Mouse (Mus musculus): Measurements from ENCODE around the gene B4galnt1. TPM values are rescaled to one million over a fixed set of nuclear protein-coding genes. Genes with fewer than 3 reads are reported as not detected.

B4galnt1 gene
- polyA plus RNA-seq, 1 experiment, result 81.2 TPM

GRCm38 (mm10) chr10:127165654-127166403, 804 bp downstream of the B4galnt1 start:
- H3K4me3 ChIP-seq (replicated peaks; ENCODE audit: extremely low read depth, low read depth, low read length), result peak overlapping the region; percentile 75
- peaks cover 5% of the 10 kb centered on the region; the same call in 1 of the 2 replicates for H3K4me1 ChIP-seq (ENCODE audit: control insufficient read depth, insufficient read depth, low read length)
- DNase-seq, result peak; percentile 70
- under 1% methylated on average over 56 of the region's 56 CpGs for WGBS
- TF ChIP-seq POLR2A (IDR thresholded peaks at IDR 0.05; ENCODE audit: borderline replicate concordance, extremely low read depth, low read depth, low read length), result peak; percentile 28; the same call in 1 of the 2 replicates
- TF ChIP-seq CTCF (IDR thresholded peaks at IDR 0.05; ENCODE audit: insufficient read depth, low read length), result no peak

- no peak for TF ChIP-seq CTCF (IDR thresholded peaks at IDR 0.05; ENCODE audit: insufficient read depth, low read length)
- TF ChIP-seq POLR2A (IDR thresholded peaks at IDR 0.05; ENCODE audit: borderline replicate concordance, extremely low read depth, low read depth, low read length), result no peak
- 10% methylated on average over 11 of the region's 11 CpGs for WGBS
- peak overlapping the region; percentile 75 for H3K4me3 ChIP-seq (replicated peaks; ENCODE audit: extremely low read depth, low read depth, low read length)
- peaks cover 9% of the 10 kb centered on the region; the same call in 1 of the 2 replicates for H3K4me1 ChIP-seq (ENCODE audit: control insufficient read depth, insufficient read depth, low read length)
- no peak for DNase-seq
These were observed 1.3 kb downstream of the B4galnt1 start for GRCm38 (mm10) chr10:127166404-127166715.

GRCm38 (mm10) chr10:127166771-127167613, 2.0 kb downstream of the B4galnt1 start:
- WGBS, result 32% methylated on average over 15 of the region's 15 CpGs
- Histone ChIP-seq H3K4me1 (ENCODE audit: control insufficient read depth, insufficient read depth, low read length) (peaks cover 9% of the 10 kb centered on the region; the same call in 1 of the 2 replicates), H3K4me3 (replicated peaks; ENCODE audit: extremely low read depth, low read depth, low read length) (peak overlapping the region; percentile 75)
- DNase-seq, result no peak
- TF ChIP-seq CTCF (IDR thresholded peaks at IDR 0.05; ENCODE audit: insufficient read depth, low read length) (no peak), POLR2A (IDR thresholded peaks at IDR 0.05; ENCODE audit: borderline replicate concordance, extremely low read depth, low read depth, low read length) (no peak)

GRCm38 (mm10) chr10:127167614-127168192, 2.7 kb downstream of the B4galnt1 start:
- 35% methylated on average over 10 of the region's 10 CpGs for WGBS

GRCm38 (mm10) chr10:127170002-127170401, 5.0 kb downstream of the B4galnt1 start:
- no peak for DNase-seq
- 19% methylated on average over 22 of the region's 22 CpGs for WGBS
- TF ChIP-seq POLR2A (IDR thresholded peaks at IDR 0.05; ENCODE audit: borderline replicate concordance, extremely low read depth, low read depth, low read length), result no peak
- TF ChIP-seq CTCF (IDR thresholded peaks at IDR 0.05; ENCODE audit: insufficient read depth, low read length), result 0 out of 2 replicates have a peak, but pooled peaks have one; percentile 1

More at GRCm38 (mm10) chr10:127167614-127168192, 2.7 kb downstream of the B4galnt1 start:
- TF ChIP-seq CTCF (IDR thresholded peaks at IDR 0.05; ENCODE audit: insufficient read depth, low read length), result no peak
- no peak for TF ChIP-seq POLR2A (IDR thresholded peaks at IDR 0.05; ENCODE audit: borderline replicate concordance, extremely low read depth, low read depth, low read length)
- Histone ChIP-seq H3K4me3 (replicated peaks; ENCODE audit: extremely low read depth, low read depth, low read length) (peak overlapping the region; percentile 2), H3K4me1 (ENCODE audit: control insufficient read depth, insufficient read depth, low read length) (peaks cover 9% of the 10 kb centered on the region; the same call in 1 of the 2 replicates)
- DNase-seq, result peak; percentile 46

GRCm38 (mm10) chr10:127170837-127171272, 5.8 kb downstream of the B4galnt1 start:
- Histone ChIP-seq H3K4me1 (ENCODE audit: control insufficient read depth, insufficient read depth, low read length) (0 out of 2 replicates have a peak, but pooled peaks cover 5% of the 10 kb centered on the region), H3K4me3 (replicated peaks; ENCODE audit: extremely low read depth, low read depth, low read length) (peak overlapping the region; percentile 38)
- peak; percentile 85 for DNase-seq
- 2% methylated on average over 29 of the region's 29 CpGs for WGBS
- TF ChIP-seq POLR2A (IDR thresholded peaks at IDR 0.05; ENCODE audit: borderline replicate concordance, extremely low read depth, low read depth, low read length), result no peak
- TF ChIP-seq CTCF (IDR thresholded peaks at IDR 0.05; ENCODE audit: insufficient read depth, low read length), result peak; percentile 64

More at GRCm38 (mm10) chr10:127170002-127170401, 5.0 kb downstream of the B4galnt1 start:
- H3K4me1 ChIP-seq (ENCODE audit: control insufficient read depth, insufficient read depth, low read length), result 0 out of 2 replicates have a peak, but pooled peaks cover 5% of the 10 kb centered on the region
- H3K4me3 ChIP-seq (replicated peaks; ENCODE audit: extremely low read depth, low read depth, low read length), result no peak overlapping the region

GRCm38 (mm10) chr10:127171631-127172200, 6.7 kb downstream of the B4galnt1 start:
- Histone ChIP-seq H3K4me3 (replicated peaks; ENCODE audit: extremely low read depth, low read depth, low read length) (no peak overlapping the region), H3K4me1 (ENCODE audit: control insufficient read depth, insufficient read depth, low read length) (0 out of 2 replicates have a peak, but pooled peaks cover 5% of the 10 kb centered on the region)
- no peak for DNase-seq
- 80% methylated on average over 15 of the region's 15 CpGs for WGBS
- no peak for TF ChIP-seq POLR2A (IDR thresholded peaks at IDR 0.05; ENCODE audit: borderline replicate concordance, extremely low read depth, low read depth, low read length)
- TF ChIP-seq CTCF (IDR thresholded peaks at IDR 0.05; ENCODE audit: insufficient read depth, low read length), result no peak

GRCm38 (mm10) chr10:127173148-127174065, 8.4 kb downstream of the B4galnt1 start:
- H3K4me1 ChIP-seq (ENCODE audit: control insufficient read depth, insufficient read depth, low read length), result peaks cover 8% of the 10 kb centered on the region; the same call in 1 of the 2 replicates
- H3K4me3 ChIP-seq (replicated peaks; ENCODE audit: extremely low read depth, low read depth, low read length), result no peak overlapping the region
- TF ChIP-seq POLR2A (IDR thresholded peaks at IDR 0.05; ENCODE audit: borderline replicate concordance, extremely low read depth, low read depth, low read length) (no peak), CTCF (IDR thresholded peaks at IDR 0.05; ENCODE audit: insufficient read depth, low read length) (no peak)
- 82% methylated on average over 16 of the region's 16 CpGs for WGBS
- DNase-seq, result no peak
